Mouse (Mus musculus) CD4-positive, CD25-positive, alpha-beta regulatory T cell, adult 4 months (primary cell): ENCODE results near the gene Sec24a. TPM values are rescaled to one million over a fixed set of nuclear protein-coding genes. Genes with fewer than 3 reads are reported as not detected.

Experiments used
- ATAC-seq: one replicate; pipeline ENCODE4 v1.8.0; 2017
- polyA plus RNA-seq, 2 experiments: library from polyadenylated mRNA; unstranded; fragments of 100-300 nt; shearing (Covaris generic); gene quantifications; one replicate each; pipeline ENCODE4 v1.2.1; 2017

Sec24a gene
- polyA plus RNA-seq, 2 experiments from 2014 or later: 18.2 to 27.0 TPM

- no peak for ATAC-seq
These were observed 116.4 kb downstream of the Sec24a start for GRCm38 (mm10) chr11:51646751-51647667.

GRCm38 (mm10) chr11:51646245-51646644 lies 117.2 kb downstream of the Sec24a start:
- no peak for ATAC-seq

GRCm38 (mm10) chr11:51645293-51645692 lies 118.1 kb downstream of the Sec24a start:
- ATAC-seq: no peak

GRCm38 (mm10) chr11:51644217-51644616 lies 119.2 kb downstream of the Sec24a start:
- no peak for ATAC-seq

- ATAC-seq: no peak
These were observed 119.7 kb downstream of the Sec24a start for GRCm38 (mm10) chr11:51643761-51644160.

GRCm38 (mm10) chr11:51643202-51643601 lies 120.2 kb downstream of the Sec24a start:
- ATAC-seq: no peak

Other genes with a start within 250 kb of the Sec24a start
- 10 to 100 TPM; 27.4 to 30.3 TPM for gene Phykpl, start 178.9 kb downstream of the Sec24a start, polyA plus RNA-seq
- 10 to 100 TPM; 21.2 to 36.2 TPM for gene Hnrnpab, start 156.8 kb downstream of the Sec24a start, polyA plus RNA-seq
- gene Nhp2, start 143.9 kb downstream of the Sec24a start, polyA plus RNA-seq: 100 to 1,000 TPM in 1 of 2 experiments, 10 to 100 TPM in 1; 87.8 to 116 TPM
- gene Rmnd5b, start 127.7 kb downstream of the Sec24a start, polyA plus RNA-seq: 10 to 100 TPM; 46.6 to 54.0 TPM
- 1 to 10 TPM; 1.2 to 2.5 TPM for gene N4bp3, start 112.8 kb downstream of the Sec24a start, polyA plus RNA-seq
- gene D930048N14Rik, start 112.7 kb downstream of the Sec24a start, polyA plus RNA-seq: under 1 TPM in 1 of 2 experiments, not detected in 1; 0.62 TPM
- 10 to 100 TPM; 19.9 to 20.3 TPM for gene 0610009B22Rik, start 74.8 kb downstream of the Sec24a start, polyA plus RNA-seq
- 100 to 1,000 TPM; 128 to 129 TPM for gene Sar1b, start 53 bp upstream of the Sec24a start, polyA plus RNA-seq
- gene Jade2, start 94.0 kb upstream of the Sec24a start, polyA plus RNA-seq: 10 to 100 TPM; 19.9 to 27.8 TPM
- 100 to 1,000 TPM in 1 of 2 experiments, 10 to 100 TPM in 1; 92.5 to 116 TPM for gene Cdkn2aipnl, start 204.0 kb upstream of the Sec24a start, polyA plus RNA-seq
- 100 to 1,000 TPM; 197 to 249 TPM for gene Ube2b, start 237.1 kb upstream of the Sec24a start, polyA plus RNA-seq
- gene Cdkl3, start 240.6 kb upstream of the Sec24a start, polyA plus RNA-seq: 1 to 10 TPM; 2.7 to 5.3 TPM